Mouse (Mus musculus): ENCODE measurements around the gene Slc35b2.

DNA sequence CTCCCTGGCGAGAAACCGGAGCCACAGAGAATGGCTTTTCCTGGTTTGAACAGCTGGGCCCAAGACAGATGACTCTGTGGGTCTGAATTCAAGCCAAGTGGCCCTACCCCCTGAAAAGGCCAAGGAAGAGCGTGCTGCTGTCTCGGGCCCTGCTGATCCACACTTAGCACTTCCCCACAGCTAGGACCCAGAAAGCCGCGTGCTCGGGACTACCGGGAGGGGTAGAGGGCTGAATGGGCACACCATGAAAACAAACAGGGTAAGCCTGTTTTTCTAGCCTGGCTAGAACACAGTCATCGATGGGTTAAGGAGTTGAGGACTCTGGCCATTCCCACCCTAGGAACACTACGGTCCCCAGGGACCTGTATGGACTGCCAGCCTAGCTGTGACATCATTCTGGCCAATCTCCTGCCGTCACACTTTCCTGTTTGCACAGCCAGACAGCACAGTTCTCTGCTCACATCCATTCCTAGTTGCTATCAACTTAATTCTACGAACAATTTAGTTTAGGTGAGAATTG, 17.3 kb downstream of the Slc35b2 start:
- TF ChIP-seq CTCF (conservative IDR thresholded peaks at IDR 0.05; ENCODE audit: low read length) = no peak
- no peak for TF ChIP-seq POU5F1 (IDR thresholded peaks at IDR 0.05; ENCODE audit: borderline replicate concordance, low read length)

Data from E14TG2a.4 (cell line).